17 mouse cellular contexts compared by ENCODE assay signal in genomic region chr1:162162249-162162648, GRCm38 (mm10).
A peak's percentile ranks its signal among the peaks of the same experiment; 100 is the strongest.
DNase-seq lines count a peak whose midpoint lies in the region; ATAC-seq lines count a peak whose summit lies in the region.
"Had no signal": no experiment of that assay in that cellular context is flagged by ENCODE, and none has a peak within 500 bp of the region (broad histone marks: within the 10 kb centered on the region; RNA-seq: fewer than 3 reads in every experiment).

No protein-coding gene starts in this region.

- DNase-seq in heart, adult 11 months, result peak; percentile 67
- no peak for DNase-seq in heart, postnatal 4 days
- no peak for DNase-seq in lung, postnatal 14 days
- no peak for DNase-seq in embryonic facial prominence, embryonic 14.5 days (ENCODE audit: low spot score)
- no peak for DNase-seq in ovary, postnatal 10 days (ENCODE audit: low spot score)
- no peak for DNase-seq in adrenal gland, adult 8-10 months
- DNase-seq: cerebellum, adult 9-10 months; thymus, postnatal 36 days had no signal

- no peak overlapping the region for H3K27ac ChIP-seq in lung, embryonic 16.5 days (ENCODE audit: low read length)
- peak overlapping the region; percentile 39 for H3K27ac ChIP-seq in embryonic facial prominence, embryonic 14.5 days (replicated peaks; ENCODE audit: low read depth, low read length)
- H3K27ac ChIP-seq: forebrain, embryonic 13.5 days; hindbrain, embryonic 14.5 days; layer of hippocampus, adult 2 months; liver, embryonic 14.5 days had no signal

- no peak overlapping the region for H3K9ac ChIP-seq in lung, embryonic 16.5 days (ENCODE audit: low read length)
- no peak overlapping the region for H3K9ac ChIP-seq in embryonic facial prominence, embryonic 14.5 days (ENCODE audit: low read depth, low read length)
- H3K9ac ChIP-seq: forebrain, embryonic 13.5 days; heart, embryonic 12.5 days; hindbrain, embryonic 14.5 days; liver, embryonic 14.5 days had no signal

- ATAC-seq in lung, embryonic 16.5 days (ENCODE audit: low read depth), result peak; percentile 41; the same call in 1 of the 2 replicates
- no peak for ATAC-seq in embryonic facial prominence, embryonic 14.5 days (ENCODE audit: low read depth)
- ATAC-seq in megakaryocyte progenitor cell, adult 5-6 weeks (replicated peaks; ENCODE audit: poor library complexity), result peak; percentile 40
- ATAC-seq: forebrain, embryonic 13.5 days; intestine, postnatal 0 days; Patski had no signal

- H3K4me1 ChIP-seq in lung, embryonic 16.5 days (replicated peaks; ENCODE audit: control insufficient read depth, insufficient read depth, low read length), result no peaks in the 10 kb centered on the region
- peaks cover 43% of the 10 kb centered on the region for H3K4me1 ChIP-seq in embryonic facial prominence, embryonic 14.5 days (ENCODE audit: control insufficient read depth, insufficient read depth, low read length)
- H3K4me1 ChIP-seq: forebrain, embryonic 13.5 days had no signal

- no peaks in the 10 kb centered on the region for H3K9me3 ChIP-seq in lung, embryonic 16.5 days (ENCODE audit: control insufficient read depth, low read length)
- H3K9me3 ChIP-seq in embryonic facial prominence, embryonic 14.5 days (ENCODE audit: control insufficient read depth, low read length), result no peaks in the 10 kb centered on the region
- H3K9me3 ChIP-seq: forebrain, embryonic 13.5 days; heart, embryonic 12.5 days had no signal

- no peaks in the 10 kb centered on the region for H3K27me3 ChIP-seq in lung, embryonic 16.5 days (ENCODE audit: control insufficient read depth, insufficient read depth, low read depth, low read length)
- H3K27me3 ChIP-seq in embryonic facial prominence, embryonic 14.5 days (replicated peaks; ENCODE audit: control insufficient read depth, insufficient read depth, low read length), result no peaks in the 10 kb centered on the region
- H3K27me3 ChIP-seq: forebrain, embryonic 13.5 days; heart, embryonic 12.5 days; Patski had no signal

- no peaks in the 10 kb centered on the region for H3K36me3 ChIP-seq in lung, embryonic 16.5 days (ENCODE audit: control insufficient read depth, insufficient read depth, low read length)
- H3K36me3 ChIP-seq in embryonic facial prominence, embryonic 14.5 days (ENCODE audit: control insufficient read depth, insufficient read depth, low read length), result no peaks in the 10 kb centered on the region
- H3K36me3 ChIP-seq: heart, embryonic 12.5 days had no signal

- WGBS in lung, embryonic 16.5 days, result 51% methylated on average over 5 of the region's 5 CpGs
- WGBS in embryonic facial prominence, embryonic 14.5 days, result 46% methylated on average over 5 of the region's 5 CpGs

- H3K4me3 ChIP-seq in lung, embryonic 16.5 days (ENCODE audit: low read length), result no peak overlapping the region
- no peak overlapping the region for H3K4me3 ChIP-seq in embryonic facial prominence, embryonic 14.5 days (ENCODE audit: low read depth, low read length)
- H3K4me3 ChIP-seq: forebrain, embryonic 13.5 days; heart, embryonic 12.5 days; layer of hippocampus, adult 2 months had no signal

- H3K4me2 ChIP-seq in lung, embryonic 16.5 days (ENCODE audit: low read depth, low read length), result no peak overlapping the region
- H3K4me2 ChIP-seq in embryonic facial prominence, embryonic 14.5 days (ENCODE audit: low read depth, low read length), result no peak overlapping the region
- H3K4me2 ChIP-seq: forebrain, embryonic 13.5 days; heart, embryonic 12.5 days; hindbrain, embryonic 14.5 days had no signal
